Mouse (Mus musculus): ENCODE results near the gene Men1. TPM values are rescaled to one million over a fixed set of nuclear protein-coding genes. Genes with fewer than 3 reads are reported as not detected.
"Not testable (repeated sequence)": the region's sequence is repeated elsewhere in the genome, so short reads cannot be mapped to it uniquely, and the experiment has no call there.

Men1 gene
- polyA plus RNA-seq (2014; fragmentation: Nextera tagmentation; extraction: Ambion mirVana): 49.7 and 51.1 TPM in 2 replicates

- under 1% methylated on average over 41 of the region's 43 CpGs for WGBS
- Histone ChIP-seq H3K4me3 (ENCODE audit: low read depth, low read length) (peak within 1 kb of the TSS; percentile 84), H3K9me3 (replicated peaks; ENCODE audit: control insufficient read depth, low read length) (no peaks in the 10 kb centered on the region), H3K4me1 (ENCODE audit: control insufficient read depth, insufficient read depth, low read length) (peaks cover 4% of the 10 kb centered on the region), H3K27ac (replicated peaks; ENCODE audit: low read depth, low read length) (peak within 1 kb of the TSS; percentile 59), H3K9ac (replicated peaks; ENCODE audit: low read length) (peak within 1 kb of the TSS; percentile 76), H3K4me2 (ENCODE audit: low read depth, low read length) (peak within 1 kb of the TSS; percentile 90), H3K27me3 (ENCODE audit: control insufficient read depth, insufficient read depth, low read length) (no peaks in the 10 kb centered on the region), H3K36me3 (replicated peaks; ENCODE audit: control insufficient read depth, insufficient read depth, low read depth, low read length) (peaks cover 7% of the 10 kb centered on the region)
- ATAC-seq (replicated peaks; ENCODE audit: insufficient number of reproducible peaks, low FRiP score, low TSS enrichment, low read depth) (peak; percentile 90), DNase-seq (ENCODE audit: low spot score) (peak; percentile 98)
Measured at GRCm38 (mm10) chr19:6334673-6335457, at the start of gene Men1. TSS of gene Men1 (plus strand) at chr19:6334979.

- H3K27ac ChIP-seq (replicated peaks; ENCODE audit: low read depth, low read length): no peak overlapping the region
- H3K9me3 ChIP-seq (replicated peaks; ENCODE audit: control insufficient read depth, low read length): no peaks in the 10 kb centered on the region
- no peak overlapping the region for H3K9ac ChIP-seq (replicated peaks; ENCODE audit: low read length)
- no peak overlapping the region for H3K4me2 ChIP-seq (ENCODE audit: low read depth, low read length)
- no peaks in the 10 kb centered on the region for H3K4me1 ChIP-seq (ENCODE audit: control insufficient read depth, insufficient read depth, low read length)
- H3K4me3 ChIP-seq (ENCODE audit: low read depth, low read length): no peak overlapping the region
- ATAC-seq (replicated peaks; ENCODE audit: insufficient number of reproducible peaks, low FRiP score, low TSS enrichment, low read depth) (no peak), DNase-seq (ENCODE audit: low spot score) (no peak)
- H3K36me3 ChIP-seq (replicated peaks; ENCODE audit: control insufficient read depth, insufficient read depth, low read depth, low read length): no peaks in the 10 kb centered on the region; the same call in 1 of the 2 replicates
- WGBS: 69% methylated on average over 8 of the region's 8 CpGs
- H3K27me3 ChIP-seq (ENCODE audit: control insufficient read depth, insufficient read depth, low read length): no peaks in the 10 kb centered on the region
Measured at GRCm38 (mm10) chr19:6285226-6285625, 49.6 kb upstream of the Men1 start.

- H3K36me3 ChIP-seq (replicated peaks; ENCODE audit: control insufficient read depth, insufficient read depth, low read depth, low read length): no peaks in the 10 kb centered on the region; the same call in 1 of the 2 replicates
Measured at GRCm38 (mm10) chr19:6285632-6286433, 48.9 kb upstream of the Men1 start.

DNA sequence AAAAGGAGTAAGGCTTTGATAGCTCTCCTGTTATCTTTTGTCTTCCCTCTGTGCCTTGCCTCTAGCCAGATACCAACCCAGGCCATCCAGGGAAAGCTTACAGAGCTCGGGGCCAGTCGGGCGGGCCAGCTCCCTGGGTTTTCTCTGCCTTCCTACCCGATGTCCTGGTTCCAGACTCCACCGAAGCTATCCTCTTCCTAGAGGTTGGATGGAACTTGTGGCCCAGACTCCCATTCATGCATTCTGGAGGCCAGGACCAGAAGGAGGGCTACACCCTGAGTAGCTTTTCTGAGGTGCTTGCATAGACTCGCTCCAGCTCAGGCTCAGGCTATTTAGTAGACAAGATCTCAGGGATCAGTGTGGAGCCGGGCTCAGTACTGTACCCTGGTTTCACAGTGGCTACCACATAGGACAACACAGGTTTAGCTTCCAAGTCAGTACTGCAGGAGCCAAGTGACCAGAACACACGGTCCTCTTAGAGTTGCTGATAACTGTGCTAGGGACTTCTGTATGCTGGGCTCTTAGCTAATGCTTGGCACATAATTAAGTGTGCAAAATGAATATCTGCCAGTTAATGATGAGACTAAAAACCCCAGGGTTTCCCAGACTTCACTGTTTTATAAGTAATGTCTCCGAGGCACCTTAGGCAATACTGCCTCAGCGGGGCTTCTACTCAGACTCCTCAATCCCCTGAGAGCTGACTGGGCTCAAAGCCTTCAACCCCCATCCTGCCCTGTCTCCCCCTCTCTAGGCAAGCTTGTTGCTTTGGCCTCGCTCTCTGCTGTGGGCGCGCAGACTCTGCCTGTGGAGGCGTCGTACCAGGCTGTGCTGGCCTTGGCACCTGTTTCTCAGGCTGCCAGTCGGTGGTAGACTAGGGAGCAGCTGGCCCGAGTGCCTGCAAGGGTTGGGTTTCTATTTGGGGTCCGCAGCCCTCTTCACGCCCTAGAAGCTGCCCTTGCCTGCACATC, 48.1 kb upstream of the Men1 start:
- Histone ChIP-seq H3K9me3 (replicated peaks; ENCODE audit: control insufficient read depth, low read length) (no peaks in the 10 kb centered on the region), H3K27me3 (ENCODE audit: control insufficient read depth, insufficient read depth, low read length) (no peaks in the 10 kb centered on the region), H3K36me3 (replicated peaks; ENCODE audit: control insufficient read depth, insufficient read depth, low read depth, low read length) (no peaks in the 10 kb centered on the region; the same call in none of the 2 replicates), H3K4me3 (ENCODE audit: low read depth, low read length) (no peak overlapping the region), H3K27ac (replicated peaks; ENCODE audit: low read depth, low read length) (0 out of 2 replicates have a peak overlapping the region, but pooled peaks have one; percentile 8), H3K4me2 (ENCODE audit: low read depth, low read length) (no peak overlapping the region), H3K9ac (replicated peaks; ENCODE audit: low read length) (no peak overlapping the region), H3K4me1 (ENCODE audit: control insufficient read depth, insufficient read depth, low read length) (no peaks in the 10 kb centered on the region)
- ATAC-seq (replicated peaks; ENCODE audit: insufficient number of reproducible peaks, low FRiP score, low TSS enrichment, low read depth): no peak
- WGBS: 91% methylated on average over 19 of the region's 19 CpGs
- DNase-seq (ENCODE audit: low spot score): no peak

More at GRCm38 (mm10) chr19:6285632-6286433, 48.9 kb upstream of the Men1 start:
- H3K4me3 ChIP-seq (ENCODE audit: low read depth, low read length): no peak overlapping the region
- no peak overlapping the region for H3K9ac ChIP-seq (replicated peaks; ENCODE audit: low read length)
- H3K9me3 ChIP-seq (replicated peaks; ENCODE audit: control insufficient read depth, low read length): no peaks in the 10 kb centered on the region
- no peak overlapping the region for H3K4me2 ChIP-seq (ENCODE audit: low read depth, low read length)
- H3K27me3 ChIP-seq (ENCODE audit: control insufficient read depth, insufficient read depth, low read length): no peaks in the 10 kb centered on the region
- no peaks in the 10 kb centered on the region for H3K4me1 ChIP-seq (ENCODE audit: control insufficient read depth, insufficient read depth, low read length)
- 81% methylated on average over 7 of the region's 7 CpGs for WGBS
- ATAC-seq (replicated peaks; ENCODE audit: insufficient number of reproducible peaks, low FRiP score, low TSS enrichment, low read depth): no peak
- H3K27ac ChIP-seq (replicated peaks; ENCODE audit: low read depth, low read length): 0 out of 2 replicates have a peak overlapping the region, but pooled peaks have one; percentile 8
- DNase-seq (ENCODE audit: low spot score): no peak

DNA sequence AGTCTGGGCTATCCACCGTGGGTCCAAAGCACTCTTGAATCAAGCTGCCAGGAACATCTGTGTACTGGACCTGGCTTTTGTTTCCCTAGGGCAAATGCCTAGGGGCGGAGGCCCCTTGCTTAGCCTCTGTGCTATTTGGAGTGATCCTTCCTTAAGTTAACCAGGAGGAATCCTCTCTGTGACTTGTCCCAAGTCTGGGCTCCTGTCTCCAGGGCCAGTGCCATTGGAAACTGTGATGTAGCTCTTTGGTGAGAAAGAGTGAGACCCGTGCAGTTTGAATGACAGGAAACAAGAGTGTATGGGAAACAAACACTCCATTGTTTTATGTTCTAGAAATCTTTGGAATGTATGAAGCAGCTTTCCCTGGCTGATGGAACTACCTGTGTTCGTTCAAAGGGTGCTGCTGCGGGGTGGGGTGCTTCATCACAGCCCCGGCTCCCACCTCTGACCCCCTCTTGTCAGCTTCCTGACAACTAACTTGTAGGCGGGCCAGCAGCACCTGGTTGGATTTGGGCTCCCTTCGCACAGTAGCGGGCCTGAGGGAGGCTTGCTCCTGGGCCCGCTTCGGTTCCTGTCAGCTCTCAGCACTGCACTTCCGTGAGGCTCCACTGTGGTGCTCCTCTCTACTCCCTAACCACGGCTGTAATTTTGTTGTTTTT, 46.4 kb upstream of the Men1 start:
- no peak for ATAC-seq (replicated peaks; ENCODE audit: insufficient number of reproducible peaks, low FRiP score, low TSS enrichment, low read depth)
- H3K9ac ChIP-seq (replicated peaks; ENCODE audit: low read length): no peak overlapping the region; the same call in 1 of the 2 replicates
- H3K4me3 ChIP-seq (ENCODE audit: low read depth, low read length): no peak overlapping the region
- DNase-seq (ENCODE audit: low spot score): no peak
- no peaks in the 10 kb centered on the region for H3K9me3 ChIP-seq (replicated peaks; ENCODE audit: control insufficient read depth, low read length)
- no peak overlapping the region; the same call in 1 of the 2 replicates for H3K27ac ChIP-seq (replicated peaks; ENCODE audit: low read depth, low read length)
- 64% methylated on average over 13 of the region's 13 CpGs for WGBS
- no peak overlapping the region for H3K4me2 ChIP-seq (ENCODE audit: low read depth, low read length)
- no peaks in the 10 kb centered on the region for H3K27me3 ChIP-seq (ENCODE audit: control insufficient read depth, insufficient read depth, low read length)
- H3K36me3 ChIP-seq (replicated peaks; ENCODE audit: control insufficient read depth, insufficient read depth, low read depth, low read length): no peaks in the 10 kb centered on the region; the same call in none of the 2 replicates
- H3K4me1 ChIP-seq (ENCODE audit: control insufficient read depth, insufficient read depth, low read length): no peaks in the 10 kb centered on the region

- Histone ChIP-seq H3K9me3 (replicated peaks; ENCODE audit: control insufficient read depth, low read length) (no peaks in the 10 kb centered on the region), H3K4me2 (ENCODE audit: low read depth, low read length) (no peak overlapping the region), H3K4me1 (ENCODE audit: control insufficient read depth, insufficient read depth, low read length) (no peaks in the 10 kb centered on the region), H3K9ac (replicated peaks; ENCODE audit: low read length) (no peak overlapping the region), H3K4me3 (ENCODE audit: low read depth, low read length) (no peak overlapping the region), H3K27me3 (ENCODE audit: control insufficient read depth, insufficient read depth, low read length) (no peaks in the 10 kb centered on the region), H3K36me3 (replicated peaks; ENCODE audit: control insufficient read depth, insufficient read depth, low read depth, low read length) (no peaks in the 10 kb centered on the region; the same call in 1 of the 2 replicates), H3K27ac (replicated peaks; ENCODE audit: low read depth, low read length) (no peak overlapping the region)
- DNase-seq (ENCODE audit: low spot score): no peak
- WGBS: 90% methylated on average over 14 of the region's 14 CpGs
- ATAC-seq (replicated peaks; ENCODE audit: insufficient number of reproducible peaks, low FRiP score, low TSS enrichment, low read depth): no peak
Measured at GRCm38 (mm10) chr19:6289696-6290238, 45.0 kb upstream of the Men1 start.

DNA sequence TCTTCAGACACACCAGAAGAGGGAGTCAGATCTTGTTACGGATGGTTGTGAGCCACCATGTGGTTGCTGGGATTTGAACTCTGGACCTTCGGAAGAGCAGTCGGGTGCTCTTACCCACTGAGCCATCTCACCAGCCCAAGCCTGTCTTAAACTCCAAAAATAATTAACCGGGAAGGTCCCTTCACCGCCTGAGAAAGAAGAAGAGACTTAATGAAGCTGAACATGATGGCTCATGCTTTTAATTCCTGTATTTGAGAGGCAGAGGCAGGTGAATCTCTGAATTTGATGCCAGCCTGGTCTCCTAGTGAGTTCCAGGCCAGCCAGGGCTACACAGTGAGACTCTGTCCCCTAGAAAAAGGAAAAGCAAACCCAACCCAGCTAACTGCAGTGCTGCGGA, 44.1 kb upstream of the Men1 start:
- not testable (repeated sequence) for ATAC-seq (replicated peaks; ENCODE audit: insufficient number of reproducible peaks, low FRiP score, low TSS enrichment, low read depth); H3K27ac ChIP-seq (replicated peaks; ENCODE audit: low read depth, low read length); H3K4me1 ChIP-seq (ENCODE audit: control insufficient read depth, insufficient read depth, low read length); H3K9me3 ChIP-seq (replicated peaks; ENCODE audit: control insufficient read depth, low read length); H3K9ac ChIP-seq (replicated peaks; ENCODE audit: low read length); H3K27me3 ChIP-seq (ENCODE audit: control insufficient read depth, insufficient read depth, low read length); H3K4me2 ChIP-seq (ENCODE audit: low read depth, low read length); H3K36me3 ChIP-seq (replicated peaks; ENCODE audit: control insufficient read depth, insufficient read depth, low read depth, low read length); H3K4me3 ChIP-seq (ENCODE audit: low read depth, low read length); DNase-seq (ENCODE audit: low spot score)
- WGBS: 97% methylated on average over 5 of the region's 6 CpGs
